Mouse (Mus musculus) bone marrow, adult 2 months (tissue): Measurements from ENCODE around the gene Myh7b. TPM values are rescaled to one million over a fixed set of nuclear protein-coding genes. Genes with fewer than 3 reads are reported as not detected.
A peak's percentile ranks its signal among the peaks of the same experiment; 100 is the strongest.

Source experiments
- H3K27ac ChIP-seq: fragments of 200-500 bp; 2 replicates; pipeline ENCODE4 v1.5.1; 2012; ENCODE audit warnings: low read depth, mild to moderate bottlenecking, control low read depth, inconsistent platforms, low read length; ENCODE audit not compliant: control insufficient read depth, poor library complexity, insufficient read depth
- H3K4me1 ChIP-seq: fragments of 200-500 bp; 2 replicates; pipeline ENCODE4 v1.6.1; 2011; ENCODE audit warnings: low read length; ENCODE audit not compliant: control insufficient read depth, insufficient read depth
- H3K4me3 ChIP-seq: fragments of 200-500 bp; replicated peaks from 2 replicates; pipeline ENCODE3; 2011; ENCODE audit warnings: mild to moderate bottlenecking, low read depth, low read length, control low read depth; ENCODE audit not compliant: control insufficient read depth
- CTCF ChIP-seq: fragments of 200-500 bp; IDR thresholded peaks from 2 replicates; pipeline ENCODE4 v1.5.1; 2011; ENCODE audit warnings: low read length, control low read depth; ENCODE audit not compliant: control insufficient read depth, insufficient read depth
- POLR2A ChIP-seq: fragments of 200-500 bp; IDR thresholded peaks from 2 replicates; pipeline ENCODE4 v1.6.1; 2011; ENCODE audit warnings: low read depth, mild to moderate bottlenecking, control low read depth, low read length, borderline replicate concordance; ENCODE audit not compliant: control insufficient read depth
- WGBS: fragments of 180-500 bp; shearing (Covaris S2); methylation state at CpG from one replicate; pipeline ENCODE4 v1.1.7; 2018; 5-methylcytosine and 5-hydroxymethylcytosine counted together
- polyA plus RNA-seq: library from polyadenylated mRNA; stranded (reverse); fragments of >200 nt; gene quantifications from 2 replicates; pipeline ENCODE4 v1.2.4, GENCODE M21; 2011; ENCODE audit warnings: low replicate concordance; ENCODE audit not compliant: missing spikeins, insufficient read depth, insufficient read length

Gene Myh7b
- polyA plus RNA-seq, 1 experiment, result not detected

DNA sequence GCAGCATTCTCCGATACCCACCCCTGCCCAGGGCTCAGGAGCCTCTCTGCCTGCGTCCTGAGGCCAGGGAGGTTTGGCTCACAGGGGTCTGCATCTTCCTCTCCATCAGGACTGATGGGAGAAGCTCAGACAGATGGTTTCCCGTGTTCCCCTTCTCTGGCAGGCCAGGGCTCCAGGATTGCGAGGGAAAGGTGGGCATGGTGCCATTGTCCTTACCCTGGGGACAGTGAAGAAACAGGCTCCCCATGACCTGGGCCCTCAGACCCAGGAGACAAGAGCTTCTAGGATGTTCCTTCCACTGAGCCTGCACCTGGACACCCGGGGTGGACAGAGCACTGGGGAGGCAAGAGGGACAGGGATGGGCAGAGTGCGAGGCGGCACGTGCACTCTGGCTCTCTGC lies 23.6 kb downstream of the Myh7b start:
- 88% methylated on average over 8 of the region's 8 CpGs for WGBS

DNA sequence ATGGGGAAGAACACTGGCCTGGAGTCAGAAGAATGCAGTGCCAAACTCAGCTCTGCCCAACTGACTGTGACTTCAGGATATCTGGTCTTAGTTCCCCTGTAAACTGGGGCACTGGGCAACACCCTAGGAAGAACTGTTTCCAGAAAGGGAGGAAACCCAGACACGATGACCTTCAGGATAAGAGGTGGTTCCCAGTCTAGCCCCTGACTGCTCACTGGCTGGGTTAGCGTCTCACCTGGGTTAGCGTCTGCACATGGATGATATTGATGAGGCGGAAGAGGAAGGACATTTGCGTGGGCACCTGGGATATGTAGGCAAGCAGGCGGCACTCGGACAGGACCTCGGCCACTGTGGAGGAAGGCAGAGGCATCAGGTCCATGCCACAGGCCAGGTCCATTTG lies 24.9 kb downstream of the Myh7b start:
- TF ChIP-seq POLR2A (no peak), CTCF (no peak)
- Histone ChIP-seq H3K4me1 (no peaks in the 10 kb centered on the region), H3K4me3 (no peak overlapping the region), H3K27ac (no peak overlapping the region)
- WGBS, result 96% methylated on average over 8 of the region's 8 CpGs

More for the DNA sequence above, 23.6 kb downstream of the Myh7b start:
- TF ChIP-seq POLR2A (no peak), CTCF (no peak)
- Histone ChIP-seq H3K4me1 (no peaks in the 10 kb centered on the region), H3K4me3 (no peak overlapping the region), H3K27ac (no peak overlapping the region)

DNA sequence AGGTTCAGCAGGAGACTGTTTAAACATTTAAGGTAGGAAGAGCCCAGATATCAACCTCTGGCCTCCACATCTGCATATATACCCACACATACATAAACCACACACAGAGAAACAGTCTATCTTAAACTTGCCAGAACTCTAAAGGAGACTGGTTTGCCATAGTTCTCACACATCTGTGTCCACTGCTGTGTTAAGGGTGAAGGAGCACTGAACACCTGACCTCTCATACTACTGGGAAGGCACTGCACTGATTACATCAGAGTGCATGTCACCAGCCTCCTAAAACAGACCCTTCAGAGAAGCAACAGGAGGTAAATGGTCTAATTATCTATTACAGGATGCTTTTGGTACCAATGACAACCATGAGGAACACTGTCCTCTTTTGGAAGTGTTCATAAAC lies 25.9 kb downstream of the Myh7b start:
- Histone ChIP-seq H3K4me1 (no peaks in the 10 kb centered on the region; the same call in 1 of the 2 replicates), H3K27ac (no peak overlapping the region), H3K4me3 (no peak overlapping the region)
- TF ChIP-seq POLR2A (no peak), CTCF (no peak)

DNA sequence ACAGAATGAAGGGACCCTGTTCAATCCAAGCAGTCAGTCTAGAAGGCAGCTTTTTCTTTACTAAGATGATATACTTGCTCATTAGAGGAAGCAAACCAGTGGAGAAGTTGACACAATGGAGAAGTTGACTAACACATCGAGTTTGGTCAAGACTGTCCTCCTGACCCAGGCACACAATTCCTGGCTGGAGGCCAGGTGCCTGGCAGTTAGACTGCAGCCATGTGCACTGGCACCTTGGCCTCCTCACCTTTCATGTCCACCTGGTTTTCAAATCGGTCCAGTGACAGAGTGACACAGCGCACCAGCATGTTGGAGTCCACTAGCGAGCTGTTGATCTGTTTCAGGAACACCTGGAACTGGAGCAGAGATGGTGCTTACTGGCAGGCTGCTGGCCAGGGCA lies 26.4 kb downstream of the Myh7b start:
- 73% methylated on average over 4 of the region's 4 CpGs for WGBS
- Histone ChIP-seq H3K4me1 (no peaks in the 10 kb centered on the region; the same call in 1 of the 2 replicates), H3K4me3 (no peak overlapping the region), H3K27ac (no peak overlapping the region)
- TF ChIP-seq POLR2A, result no peak
- TF ChIP-seq CTCF, result no peak

DNA sequence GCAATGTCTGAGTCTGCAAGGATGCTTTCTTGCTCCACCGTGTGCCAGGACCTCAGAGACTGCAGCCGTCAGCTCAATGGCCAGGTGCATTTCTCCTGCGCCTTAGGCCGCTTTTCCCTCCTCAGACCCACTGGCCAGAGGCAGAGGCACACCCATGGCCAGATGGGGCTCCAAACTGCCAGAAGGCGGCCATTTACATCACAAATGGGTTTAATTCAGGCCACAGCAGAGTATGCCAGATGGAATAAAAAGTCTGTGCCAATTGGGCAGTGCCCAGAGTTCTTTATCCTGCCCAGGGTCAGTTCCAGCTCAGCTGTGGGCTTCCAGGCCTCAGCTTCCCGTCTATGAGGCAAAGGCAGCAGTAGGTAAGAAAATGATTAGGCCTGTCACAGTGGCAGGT lies 29.6 kb downstream of the Myh7b start:
- H3K4me1 ChIP-seq, result no peaks in the 10 kb centered on the region; the same call in 1 of the 2 replicates
- no peak overlapping the region for H3K4me3 ChIP-seq
- no peak overlapping the region for H3K27ac ChIP-seq
- 87% methylated on average over 6 of the region's 6 CpGs for WGBS
- TF ChIP-seq POLR2A (no peak), CTCF (no peak)

DNA sequence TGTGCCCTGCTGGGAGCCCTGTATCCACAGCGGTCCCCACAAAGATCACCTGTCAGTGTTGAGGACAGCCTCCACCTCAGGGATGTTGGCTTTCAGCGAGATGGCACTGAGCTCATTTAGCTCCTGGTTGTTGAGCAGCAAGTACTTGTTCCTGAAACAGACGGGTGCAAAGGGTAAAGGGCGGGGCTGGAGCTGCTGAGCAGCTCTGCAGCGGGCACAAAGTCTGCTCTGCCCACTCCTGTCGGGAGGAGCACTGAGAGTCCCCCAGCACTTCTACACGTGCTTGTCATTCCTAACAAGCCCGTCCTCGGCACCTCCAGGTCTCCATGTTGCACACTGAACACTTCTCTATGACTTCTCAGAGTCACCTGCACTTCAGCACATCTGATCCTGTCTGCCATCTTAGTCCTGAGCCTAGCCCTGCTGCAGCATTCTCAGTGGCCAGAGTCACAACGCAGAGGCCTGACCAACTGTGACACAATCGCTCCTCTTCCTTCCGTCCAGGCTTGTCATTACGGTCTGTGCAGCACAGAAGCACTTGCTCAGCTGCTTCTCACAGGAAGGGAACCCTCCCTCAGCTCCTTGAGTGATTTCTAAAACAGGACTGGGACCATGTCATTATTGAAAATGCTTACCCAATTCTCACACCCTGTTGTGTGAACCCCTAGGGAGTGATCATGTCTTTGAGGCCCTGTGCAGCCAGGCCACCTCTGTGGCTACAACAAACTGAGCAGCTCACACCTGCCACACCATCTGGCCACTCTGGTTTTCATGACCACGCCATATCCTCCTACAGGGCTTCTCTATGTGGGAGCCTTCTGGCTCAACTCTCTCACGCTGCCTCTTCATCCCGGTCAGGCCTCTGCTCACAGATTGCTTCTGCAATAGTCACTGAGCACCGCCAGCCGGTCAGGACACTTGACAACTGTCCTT lies 30.8 kb downstream of the Myh7b start:
- H3K4me3 ChIP-seq, result no peak overlapping the region
- 83% methylated on average over 18 of the region's 18 CpGs for WGBS
- H3K27ac ChIP-seq, result peak overlapping the region; percentile 25
- TF ChIP-seq POLR2A, result no peak
- TF ChIP-seq CTCF, result no peak
- no peaks in the 10 kb centered on the region; the same call in 1 of the 2 replicates for H3K4me1 ChIP-seq

- TF ChIP-seq POLR2A, result no peak
- no peak for TF ChIP-seq CTCF
- WGBS, result 94% methylated on average over 7 of the region's 7 CpGs
- H3K4me3 ChIP-seq, result no peak overlapping the region
- H3K4me1 ChIP-seq, result no peaks in the 10 kb centered on the region; the same call in 1 of the 2 replicates
- H3K27ac ChIP-seq, result no peak overlapping the region
These were observed 34.7 kb downstream of the Myh7b start for GRCm38 (mm10) chr2:155645746-155646145.

DNA sequence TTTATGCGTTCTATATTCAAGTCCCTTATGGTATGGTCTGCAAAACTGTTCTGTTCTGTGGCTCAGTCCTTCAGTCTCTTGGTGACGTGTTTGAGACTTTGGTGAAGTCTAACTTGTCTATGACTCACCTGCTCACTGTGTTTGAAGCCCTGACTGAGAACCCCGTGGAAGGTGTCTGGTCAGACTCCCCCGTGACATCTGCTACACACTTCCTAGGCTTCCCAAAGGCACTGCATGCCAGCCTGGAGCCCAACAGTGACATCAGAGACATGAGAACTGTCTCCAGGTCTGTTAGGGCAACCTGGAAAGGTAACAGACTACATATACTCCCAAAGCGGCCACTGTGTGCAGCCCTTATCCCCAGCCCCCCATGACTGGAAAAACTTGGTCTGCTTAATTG lies 41.6 kb downstream of the Myh7b start:
- no peaks in the 10 kb centered on the region for H3K4me1 ChIP-seq
- WGBS, result 92% methylated on average over 5 of the region's 5 CpGs
- H3K27ac ChIP-seq, result no peak overlapping the region

More for the DNA sequence above, 41.6 kb downstream of the Myh7b start:
- no peak overlapping the region for H3K4me3 ChIP-seq
- no peak for TF ChIP-seq POLR2A
- TF ChIP-seq CTCF, result no peak
